Mouse (Mus musculus) testis, adult 2 months (tissue): ENCODE measurements around the gene Sec24d.

Experiments used
- CTCF ChIP-seq: fragments of 200-500 bp; IDR thresholded peaks from 2 replicates; pipeline ENCODE4 v1.5.1; 2012; ENCODE audit warnings: low read depth, mild to moderate bottlenecking, inconsistent platforms, low read length, moderate library complexity; ENCODE audit not compliant: control insufficient read depth, insufficient read depth, insufficient replicate concordance
- POLR2A ChIP-seq: fragments of 200-500 bp; IDR thresholded peaks from 2 replicates; pipeline ENCODE4 v1.6.1; 2012; ENCODE audit warnings: low read depth, mild to moderate bottlenecking, inconsistent platforms, low read length, moderate library complexity; ENCODE audit not compliant: control insufficient read depth

DNA sequence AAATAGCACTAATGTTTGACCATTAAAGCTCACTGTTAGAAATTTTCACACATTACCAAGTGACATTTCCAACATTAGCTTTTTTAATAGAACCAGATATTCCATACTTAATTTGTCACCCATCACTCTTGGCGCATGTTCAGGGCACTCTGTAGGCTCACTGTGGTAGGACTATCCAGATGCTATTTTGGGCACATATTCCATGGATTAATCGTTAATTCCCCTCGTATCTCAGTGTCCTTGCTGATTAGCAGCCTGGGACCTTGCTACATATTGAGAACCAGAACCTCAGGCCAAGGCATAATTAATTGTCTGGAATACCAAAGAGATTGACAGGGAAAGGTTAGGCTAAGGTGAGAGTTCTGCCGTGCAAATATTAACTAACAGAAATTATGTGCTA lies 8.5 kb upstream of the Sec24d start:
- TF ChIP-seq POLR2A (no peak), CTCF (no peak)
